Mouse (Mus musculus) limb, embryonic 14.5 days (tissue): ENCODE data around the gene Slc30a2. TPM values are rescaled to one million over a fixed set of nuclear protein-coding genes. Genes with fewer than 3 reads are reported as not detected.

Source experiments
- ATAC-seq: fragments of 200-750 bp; cut with Nextera tagmentation; 2 replicates; pipeline ENCODE4 v1.8.0; 2017; ENCODE audit warnings: low read depth, moderate number of reproducible peaks, moderate TSS enrichment; ENCODE audit not compliant: low FRiP score
- DNase-seq: peaks from one replicate; pipeline ENCODE4 v3.0.0-alpha.2; 2015; ENCODE audit warnings: low spot score
- H3K27ac ChIP-seq: fragments of 300-500 bp; sonication (generic); replicated peaks from 2 replicates; pipeline ENCODE4 v1.5.1; 2014; ENCODE audit warnings: low read depth, mild to moderate bottlenecking, low read length, moderate library complexity, mixed read lengths
- H3K27me3 ChIP-seq: fragments of 300-500 bp; sonication (generic); 2 replicates; pipeline ENCODE4 v1.6.1; 2014; ENCODE audit warnings: low read length, mixed read lengths; ENCODE audit not compliant: control insufficient read depth, insufficient read depth
- H3K36me3 ChIP-seq: fragments of 300-500 bp; sonication (generic); 2 replicates; pipeline ENCODE4 v1.6.1; 2014; ENCODE audit warnings: mild to moderate bottlenecking, low read length, moderate library complexity, mixed read lengths; ENCODE audit not compliant: control insufficient read depth, insufficient read depth
- H3K4me1 ChIP-seq: fragments of 300-500 bp; sonication (generic); 2 replicates; pipeline ENCODE4 v1.6.1; 2014; ENCODE audit warnings: antibody characterized with exemption, low read length, mixed read lengths; ENCODE audit not compliant: control insufficient read depth, insufficient read depth
- H3K4me2 ChIP-seq: fragments of 300-500 bp; sonication (generic); replicated peaks from 2 replicates; pipeline ENCODE4 v1.6.1; 2014; ENCODE audit warnings: low read depth, mild to moderate bottlenecking, low read length, moderate library complexity; ENCODE audit not compliant: severe bottlenecking
- H3K4me3 ChIP-seq: fragments of 300-500 bp; sonication (generic); replicated peaks from 2 replicates; pipeline ENCODE4 v1.5.1; 2014; ENCODE audit warnings: low read length
- H3K9ac ChIP-seq: fragments of 300-500 bp; sonication (generic); 2 replicates; pipeline ENCODE4 v1.6.1; 2014; ENCODE audit warnings: mild to moderate bottlenecking, low read depth, low read length, moderate library complexity; ENCODE audit not compliant: severe bottlenecking
- H3K9me3 ChIP-seq: fragments of 300-500 bp; sonication (generic); 2 replicates; pipeline ENCODE4 v1.6.1; 2016; ENCODE audit warnings: low read length; ENCODE audit not compliant: control insufficient read depth
- POLR2A ChIP-seq: fragments of 200-500 bp; IDR thresholded peaks from 2 replicates; pipeline ENCODE4 v1.8.0; 2012; ENCODE audit warnings: inconsistent platforms, mild to moderate bottlenecking, moderate library complexity, borderline replicate concordance; ENCODE audit not compliant: insufficient read depth, insufficient read length; ENCODE audit errors: extremely low read depth
- WGBS: fragments of 180-500 bp; shearing (Covaris S2); extraction: QIAGEN DNeasy Blood & Tissue Kit; methylation state at CpG from one replicate; pipeline ENCODE4 v1.1.7; 2014; 5-methylcytosine and 5-hydroxymethylcytosine counted together
- polyA plus RNA-seq, 2 experiments: library from polyadenylated mRNA; depleted of rRNA in 1 of 2; stranded (reverse) in 1 of 2; unstranded in 1 of 2; fragments of >200 nt; fragmentation: Nextera tagmentation in 1 of 2; extraction: Ambion mirVana in 1 of 2; gene quantifications; 2 replicates each; pipeline versions ENCODE4 v1.2.1 to v1.2.3; 2012 to 2014

Gene Slc30a2
- polyA plus RNA-seq, 2 experiments, result 0.21 to 0.78 TPM

GRCm38 (mm10) chr4:134400206-134400605, 57.2 kb downstream of the Slc30a2 start:
- Histone ChIP-seq H3K27ac (no peak overlapping the region), H3K27me3 (no peaks in the 10 kb centered on the region), H3K9me3 (no peaks in the 10 kb centered on the region), H3K9ac (no peak overlapping the region), H3K4me1 (peaks cover 17% of the 10 kb centered on the region), H3K4me3 (no peak overlapping the region), H3K4me2 (no peak overlapping the region), H3K36me3 (0 out of 2 replicates have a peak, but pooled peaks cover 6% of the 10 kb centered on the region)
- no peak for TF ChIP-seq POLR2A
- no peak for DNase-seq
- no peak for ATAC-seq
- WGBS, result 29% methylated on average over 5 of the region's 5 CpGs

DNA sequence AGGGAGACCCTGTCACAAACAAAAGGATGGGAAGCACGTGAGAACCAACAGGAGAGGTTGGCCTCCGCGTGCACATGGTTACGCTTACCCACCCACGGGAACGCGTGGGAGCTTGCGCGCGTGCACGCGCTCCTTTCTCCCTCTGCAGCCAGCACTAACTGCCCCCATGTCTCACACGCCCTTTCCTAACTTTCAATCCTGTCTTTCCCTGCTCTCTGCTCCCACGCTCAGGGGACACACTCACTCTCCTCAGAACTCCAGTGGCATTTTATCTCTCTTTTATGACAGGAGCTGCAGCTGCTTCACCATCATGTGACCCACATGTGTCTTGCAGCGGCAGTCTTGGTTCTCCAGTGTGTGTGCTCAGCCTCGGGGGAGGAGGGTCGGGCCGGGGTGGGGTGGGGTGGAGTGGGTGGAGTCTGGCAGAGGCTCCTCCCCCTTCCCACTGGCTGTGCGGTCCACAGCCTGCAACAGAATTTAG, 58.2 kb downstream of the Slc30a2 start:
- 8% methylated on average over 19 of the region's 19 CpGs for WGBS
- H3K27ac ChIP-seq, result no peak overlapping the region
- 0 out of 2 replicates have a peak overlapping the region, but pooled peaks have one; percentile 34 for H3K9ac ChIP-seq
- no peaks in the 10 kb centered on the region for H3K27me3 ChIP-seq
- ATAC-seq (peak; percentile 84), DNase-seq (peak; percentile 67)
- no peaks in the 10 kb centered on the region for H3K9me3 ChIP-seq
- TF ChIP-seq POLR2A, result no peak
- H3K4me1 ChIP-seq, result peaks cover 17% of the 10 kb centered on the region
- peak overlapping the region; percentile 61 for H3K4me2 ChIP-seq
- peak overlapping the region; percentile 33 for H3K4me3 ChIP-seq
- H3K36me3 ChIP-seq, result peaks cover 10% of the 10 kb centered on the region; the same call in 1 of the 2 replicates

DNA sequence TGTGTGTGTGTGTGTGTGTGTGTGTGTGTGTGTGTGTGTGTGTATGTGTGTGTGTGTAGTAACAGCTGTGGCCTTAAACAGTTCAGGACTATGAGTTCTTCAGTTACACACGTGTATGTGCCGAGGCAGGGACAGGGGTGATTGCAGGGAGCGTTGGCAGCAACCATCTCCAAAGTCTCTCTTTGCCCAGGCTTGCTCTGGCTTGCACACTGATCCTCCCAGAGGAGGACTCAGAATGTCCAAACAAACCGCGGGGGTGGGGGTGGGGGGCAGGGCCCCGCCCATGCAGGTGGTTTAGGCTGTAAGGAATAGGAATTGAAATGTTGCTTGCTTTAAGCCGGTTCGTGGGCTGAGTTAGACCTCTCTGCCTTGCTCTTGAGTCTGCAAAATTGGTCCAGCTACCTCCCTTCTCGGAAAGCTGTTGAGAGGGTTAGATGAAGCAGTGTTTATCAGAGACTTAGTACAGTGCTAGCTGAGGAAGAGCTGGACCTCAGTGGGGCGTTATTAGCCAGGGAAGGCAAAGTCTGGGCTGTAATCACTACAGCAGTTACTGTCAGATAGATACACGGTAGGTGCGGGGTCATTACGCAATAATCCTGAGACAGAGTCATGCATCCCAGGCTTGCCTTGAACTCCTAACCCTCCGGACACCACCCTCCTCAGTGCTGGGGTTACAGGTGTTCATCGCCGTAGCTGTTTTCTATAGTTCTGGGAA, 59.0 kb downstream of the Slc30a2 start:
- Histone ChIP-seq H3K27me3 (no peaks in the 10 kb centered on the region), H3K27ac (no peak overlapping the region), H3K36me3 (peaks cover 10% of the 10 kb centered on the region; the same call in 1 of the 2 replicates), H3K9ac (no peak overlapping the region), H3K9me3 (no peaks in the 10 kb centered on the region), H3K4me3 (no peak overlapping the region), H3K4me2 (peak overlapping the region; percentile 61), H3K4me1 (peaks cover 16% of the 10 kb centered on the region)
- DNase-seq, result peak; percentile 9
- ATAC-seq, result peak; percentile 44; the same call in 1 of the 2 replicates
- 57% methylated on average over 16 of the region's 16 CpGs for WGBS
- no peak for TF ChIP-seq POLR2A

- ATAC-seq, result no peak
- H3K9ac ChIP-seq, result no peak overlapping the region
- 72% methylated on average over 16 of the region's 16 CpGs for WGBS
- peaks cover 10% of the 10 kb centered on the region; the same call in 1 of the 2 replicates for H3K36me3 ChIP-seq
- H3K9me3 ChIP-seq, result no peaks in the 10 kb centered on the region
- H3K27ac ChIP-seq, result no peak overlapping the region
- no peak for DNase-seq
- H3K4me2 ChIP-seq, result no peak overlapping the region
- H3K4me3 ChIP-seq, result no peak overlapping the region
- H3K4me1 ChIP-seq, result peaks cover 13% of the 10 kb centered on the region
- TF ChIP-seq POLR2A, result no peak
- no peaks in the 10 kb centered on the region for H3K27me3 ChIP-seq
Observed at GRCm38 (mm10) chr4:134402571-134403262, 59.7 kb downstream of the Slc30a2 start.

GRCm38 (mm10) chr4:134403721-134404120, 60.7 kb downstream of the Slc30a2 start:
- no peak overlapping the region for H3K4me3 ChIP-seq
- DNase-seq (no peak), ATAC-seq (no peak)
- H3K27ac ChIP-seq, result no peak overlapping the region
- H3K36me3 ChIP-seq, result peaks cover 10% of the 10 kb centered on the region; the same call in 1 of the 2 replicates
- no peak overlapping the region for H3K9ac ChIP-seq
- no peaks in the 10 kb centered on the region for H3K9me3 ChIP-seq
- peaks cover 13% of the 10 kb centered on the region for H3K4me1 ChIP-seq
- no peak for TF ChIP-seq POLR2A
- H3K27me3 ChIP-seq, result no peaks in the 10 kb centered on the region
- H3K4me2 ChIP-seq, result no peak overlapping the region
- 61% methylated on average over 7 of the region's 7 CpGs for WGBS

Other genes starting within 250 kb of the Slc30a2 start
- 9.0 and 10.3 TPM in 2 replicates for gene Cd52, start 248.1 kb upstream of the Slc30a2 start, polyA plus RNA-seq (2012; rRNA removed)
- 15.5 and 18.1 TPM in 2 replicates for gene Cd52, start 248.1 kb upstream of the Slc30a2 start, polyA plus RNA-seq (2014; fragmentation: Nextera tagmentation; extraction: Ambion mirVana)
- gene Ubxn11, start 240.6 kb upstream of the Slc30a2 start, polyA plus RNA-seq (2012; rRNA removed), result 21.9 and 24.1 TPM in 2 replicates
- gene Ubxn11, start 240.6 kb upstream of the Slc30a2 start, polyA plus RNA-seq (2014; fragmentation: Nextera tagmentation; extraction: Ambion mirVana), result 7.6 and 12.0 TPM in 2 replicates
- gene Sh3bgrl3, start 214.4 kb upstream of the Slc30a2 start, polyA plus RNA-seq (2012; rRNA removed), result 325 and 365 TPM in 2 replicates
- 532 and 538 TPM in 2 replicates for gene Sh3bgrl3, start 214.4 kb upstream of the Slc30a2 start, polyA plus RNA-seq (2014; fragmentation: Nextera tagmentation; extraction: Ambion mirVana)
- gene Cep85, start 156.1 kb upstream of the Slc30a2 start, polyA plus RNA-seq (2012; rRNA removed), result 22.4 and 32.2 TPM in 2 replicates
- gene Cep85, start 156.1 kb upstream of the Slc30a2 start, polyA plus RNA-seq (2014; fragmentation: Nextera tagmentation; extraction: Ambion mirVana), result 40.3 and 46.5 TPM in 2 replicates
- gene Gm7534, start 140.2 kb upstream of the Slc30a2 start, polyA plus RNA-seq (2012; rRNA removed), result not detected in 2 replicates
- gene Gm7534, start 140.2 kb upstream of the Slc30a2 start, polyA plus RNA-seq (2014; fragmentation: Nextera tagmentation; extraction: Ambion mirVana), result not detected in 2 replicates
- gene Catsper4, start 115.8 kb upstream of the Slc30a2 start, polyA plus RNA-seq (2012; rRNA removed), result 0.06 and 0.16 TPM in 2 replicates
- not detected in 2 replicates for gene Catsper4, start 115.8 kb upstream of the Slc30a2 start, polyA plus RNA-seq (2014; fragmentation: Nextera tagmentation; extraction: Ambion mirVana)
- gene Cnksr1, start 104.8 kb upstream of the Slc30a2 start, polyA plus RNA-seq (2012; rRNA removed), result 2.8 and 3.3 TPM in 2 replicates
- gene Cnksr1, start 104.8 kb upstream of the Slc30a2 start, polyA plus RNA-seq (2014; fragmentation: Nextera tagmentation; extraction: Ambion mirVana), result 2.0 TPM in 2 replicates
- 0.10 TPM in 1 of 2 replicates, not detected in the other for gene E130218I03Rik, start 99.5 kb upstream of the Slc30a2 start, polyA plus RNA-seq (2012; rRNA removed)
- 0.67 and 0.76 TPM in 2 replicates for gene E130218I03Rik, start 99.5 kb upstream of the Slc30a2 start, polyA plus RNA-seq (2014; fragmentation: Nextera tagmentation; extraction: Ambion mirVana)
- 15.8 and 18.1 TPM in 2 replicates for gene Zfp593, start 97.6 kb upstream of the Slc30a2 start, polyA plus RNA-seq (2012; rRNA removed)
- 17.3 and 18.9 TPM in 2 replicates for gene Zfp593, start 97.6 kb upstream of the Slc30a2 start, polyA plus RNA-seq (2014; fragmentation: Nextera tagmentation; extraction: Ambion mirVana)
- gene Gm30191, start 96.2 kb upstream of the Slc30a2 start, polyA plus RNA-seq (2012; rRNA removed), result not detected in 2 replicates
- not detected in 2 replicates for gene Gm30191, start 96.2 kb upstream of the Slc30a2 start, polyA plus RNA-seq (2014; fragmentation: Nextera tagmentation; extraction: Ambion mirVana)
- 9.7 and 13.1 TPM in 2 replicates for gene Grrp1, start 89.1 kb upstream of the Slc30a2 start, polyA plus RNA-seq (2012; rRNA removed)
- gene Grrp1, start 89.1 kb upstream of the Slc30a2 start, polyA plus RNA-seq (2014; fragmentation: Nextera tagmentation; extraction: Ambion mirVana), result 5.2 and 5.4 TPM in 2 replicates
- gene Pdik1l, start 55.3 kb upstream of the Slc30a2 start, polyA plus RNA-seq (2012; rRNA removed), result 8.9 and 9.6 TPM in 2 replicates
- 18.4 and 20.5 TPM in 2 replicates for gene Pdik1l, start 55.3 kb upstream of the Slc30a2 start, polyA plus RNA-seq (2014; fragmentation: Nextera tagmentation; extraction: Ambion mirVana)
- 4.3 and 5.1 TPM in 2 replicates for gene Trim63, start 28.1 kb upstream of the Slc30a2 start, polyA plus RNA-seq (2012; rRNA removed)
- 1.3 and 1.4 TPM in 2 replicates for gene Trim63, start 28.1 kb upstream of the Slc30a2 start, polyA plus RNA-seq (2014; fragmentation: Nextera tagmentation; extraction: Ambion mirVana)
- 10.0 and 14.2 TPM in 2 replicates for gene Extl1, start 40.7 kb downstream of the Slc30a2 start, polyA plus RNA-seq (2012; rRNA removed)
- 7.2 TPM in 2 replicates for gene Extl1, start 40.7 kb downstream of the Slc30a2 start, polyA plus RNA-seq (2014; fragmentation: Nextera tagmentation; extraction: Ambion mirVana)
- 25.9 and 30.2 TPM in 2 replicates for gene Pafah2, start 53.1 kb downstream of the Slc30a2 start, polyA plus RNA-seq (2012; rRNA removed)
- 14.3 and 17.1 TPM in 2 replicates for gene Pafah2, start 53.1 kb downstream of the Slc30a2 start, polyA plus RNA-seq (2014; fragmentation: Nextera tagmentation; extraction: Ambion mirVana)
- gene Stmn1, start 125.1 kb downstream of the Slc30a2 start, polyA plus RNA-seq (2012; rRNA removed), result 246 and 428 TPM in 2 replicates
- 1,273 and 1,449 TPM in 2 replicates for gene Stmn1, start 125.1 kb downstream of the Slc30a2 start, polyA plus RNA-seq (2014; fragmentation: Nextera tagmentation; extraction: Ambion mirVana)
- gene Paqr7, start 153.5 kb downstream of the Slc30a2 start, polyA plus RNA-seq (2012; rRNA removed), result 5.9 and 8.2 TPM in 2 replicates
- 2.3 and 2.9 TPM in 2 replicates for gene Paqr7, start 153.5 kb downstream of the Slc30a2 start, polyA plus RNA-seq (2014; fragmentation: Nextera tagmentation; extraction: Ambion mirVana)
- gene Aunip, start 167.8 kb downstream of the Slc30a2 start, polyA plus RNA-seq (2012; rRNA removed), result 6.7 and 10.3 TPM in 2 replicates
- 3.5 and 3.6 TPM in 2 replicates for gene Aunip, start 167.8 kb downstream of the Slc30a2 start, polyA plus RNA-seq (2014; fragmentation: Nextera tagmentation; extraction: Ambion mirVana)
- gene Mtfr1l, start 192.2 kb downstream of the Slc30a2 start, polyA plus RNA-seq (2012; rRNA removed), result 111 and 132 TPM in 2 replicates
- 123 and 140 TPM in 2 replicates for gene Mtfr1l, start 192.2 kb downstream of the Slc30a2 start, polyA plus RNA-seq (2014; fragmentation: Nextera tagmentation; extraction: Ambion mirVana)
- gene Selenon, start 209.0 kb downstream of the Slc30a2 start, polyA plus RNA-seq (2012; rRNA removed), result 68.5 and 86.7 TPM in 2 replicates
- gene Selenon, start 209.0 kb downstream of the Slc30a2 start, polyA plus RNA-seq (2014; fragmentation: Nextera tagmentation; extraction: Ambion mirVana), result 48.5 and 75.4 TPM in 2 replicates